In the genomic region with DNA sequence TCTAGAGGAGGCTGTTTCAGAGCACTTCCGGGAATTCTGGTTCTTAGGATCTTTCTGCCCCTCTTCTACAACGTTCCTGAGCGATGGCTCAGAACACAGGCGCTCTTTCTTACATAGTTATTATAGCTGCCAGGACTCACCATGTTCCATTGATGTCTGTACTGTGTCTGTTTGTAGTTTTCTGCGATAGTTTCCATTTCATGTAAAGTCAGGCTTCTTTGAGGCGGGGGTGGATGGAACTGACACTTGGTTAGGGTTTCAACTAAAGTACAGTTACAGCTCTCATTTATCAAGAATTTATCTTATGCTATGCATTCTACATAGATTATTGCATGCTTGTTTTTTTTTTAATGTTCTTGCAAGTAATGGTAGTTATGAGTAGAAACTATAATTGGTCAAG, we compare ENCODE assay signal across 22 mouse cellular contexts.
DNase-seq lines count a peak whose midpoint lies in the region; ATAC-seq and TF ChIP-seq lines count a peak whose summit lies in the region.
"Had no signal": no experiment of that assay in that cellular context is flagged by ENCODE, and none has a peak within 500 bp of the region (broad histone marks: within the 10 kb centered on the region; RNA-seq: fewer than 3 reads in every experiment).

No protein-coding gene starts in this region.

- ATAC-seq in erythroblast, adult 5-6 weeks (replicated peaks; ENCODE audit: low FRiP score, poor library complexity, severe bottlenecking), result no peak
- ATAC-seq: forebrain, embryonic 14.5 days; hindbrain, postnatal 0 days; intestine, embryonic 16.5 days had no signal

- peak overlapping the region; percentile 41 for H3K4me3 ChIP-seq in gastrocnemius, adult 2 months
- H3K4me3 ChIP-seq: embryonic facial prominence, embryonic 10.5 days; erythroblast, embryonic 14.5 days; forebrain, embryonic 10.5 days; heart, embryonic 13.5 days; hindbrain, embryonic 12.5 days had no signal

- TF ChIP-seq CTCF in gastrocnemius, adult 2 months (IDR thresholded peaks at IDR 0.05), result no peak

- peak overlapping the region; percentile 48; the same call in 1 of the 2 replicates for H3K27ac ChIP-seq in gastrocnemius, adult 2 months
- H3K27ac ChIP-seq: embryonic facial prominence, embryonic 10.5 days; forebrain, embryonic 10.5 days; heart, embryonic 13.5 days; hindbrain, embryonic 12.5 days; hindbrain, postnatal 0 days had no signal

- no peak for DNase-seq in gastrocnemius, adult 2 months
- DNase-seq in gastrocnemius, postnatal 14 days, result no peak
- peak; percentile 54 for DNase-seq in CD4-positive, CD25-positive, alpha-beta regulatory T cell, adult 2 months (ENCODE audit: low read depth, low spot score)
- DNase-seq in c-Kit-positive CD71-positive TER-119-positive erythroid progenitor cells, embryonic 14.5 days (ENCODE audit: low spot score), result peak; percentile 13
- no peak for DNase-seq in urinary bladder, adult 18-20 months (ENCODE audit: low spot score in 2 of 2)
- no peak for DNase-seq in thymus, postnatal 36 days
- DNase-seq: adrenal gland, adult 2 months; adrenal gland, postnatal 25 days; cerebellum, adult 2 months; cerebellum, postnatal 10 days; gastrocnemius, postnatal 25 days; heart, postnatal 4 days; kidney, adult 2 months had no signal

- intact Hi-C loops in gastrocnemius, adult 2 months (cut with DNase I), result no loop called here
- intact Hi-C loops in gastrocnemius, postnatal 14 days (cut with DNase I; ENCODE audit: low total_unique reads), result no loop called here

Comparison
In these comparisons a context has a peak if more than half of its experiments do, and no peak if none do; other contexts are left out.
1. DNase-seq: peak in CD4-positive, CD25-positive, alpha-beta regulatory T cell, adult 2 months (single experiment) and c-Kit-positive CD71-positive TER-119-positive erythroid progenitor cells, embryonic 14.5 days (single experiment); none in gastrocnemius, adult 2 months (single experiment), gastrocnemius, postnatal 14 days (single experiment), urinary bladder, adult 18-20 months (0 of 2) and thymus, postnatal 36 days (0 of 2).